Mouse (Mus musculus) kidney, adult 9 months (tissue): Measurements from ENCODE around the gene Hsd17b13.
"Not testable (repeated sequence)": the region's sequence is repeated elsewhere in the genome, so short reads cannot be mapped to it uniquely, and the experiment has no call there.

ENCODE experiments used
- DNase-seq: peaks from one replicate; pipeline ENCODE4 v3.0.0; 2022

Hsd17b13 gene

GRCm38 (mm10) chr5:103980705-103981560 is 3.7 kb upstream of the Hsd17b13 start:
- peak; percentile 70 for DNase-seq

DNA sequence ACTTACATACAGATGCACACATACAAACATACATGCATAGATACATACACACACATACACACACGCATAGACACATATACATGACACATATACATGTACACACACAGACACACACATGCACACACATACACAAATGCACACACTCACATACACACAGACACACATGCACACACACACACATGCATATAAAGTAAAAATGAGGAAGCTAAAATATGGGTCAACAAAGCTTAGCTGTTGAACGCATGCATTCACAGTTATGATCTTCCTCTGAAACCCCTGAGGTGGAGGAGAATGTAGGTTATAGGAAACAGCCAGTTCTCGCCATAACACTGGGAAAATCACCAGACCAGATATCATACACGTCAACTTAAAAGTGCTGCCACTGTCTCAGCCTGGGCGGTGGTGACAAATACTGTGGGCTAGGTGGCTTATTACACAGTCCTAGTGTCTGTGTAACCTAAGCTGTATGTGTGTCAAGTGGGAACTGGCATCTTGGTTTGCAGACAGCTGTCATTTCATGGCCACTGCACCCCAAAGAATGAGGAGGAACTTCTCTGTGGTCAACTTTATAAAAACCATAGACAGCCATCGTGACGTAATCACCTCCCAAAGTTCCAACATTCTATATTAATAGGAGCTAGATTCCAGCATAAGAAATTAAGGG is 829 bp upstream of the Hsd17b13 start:
- no peak for DNase-seq

DNA sequence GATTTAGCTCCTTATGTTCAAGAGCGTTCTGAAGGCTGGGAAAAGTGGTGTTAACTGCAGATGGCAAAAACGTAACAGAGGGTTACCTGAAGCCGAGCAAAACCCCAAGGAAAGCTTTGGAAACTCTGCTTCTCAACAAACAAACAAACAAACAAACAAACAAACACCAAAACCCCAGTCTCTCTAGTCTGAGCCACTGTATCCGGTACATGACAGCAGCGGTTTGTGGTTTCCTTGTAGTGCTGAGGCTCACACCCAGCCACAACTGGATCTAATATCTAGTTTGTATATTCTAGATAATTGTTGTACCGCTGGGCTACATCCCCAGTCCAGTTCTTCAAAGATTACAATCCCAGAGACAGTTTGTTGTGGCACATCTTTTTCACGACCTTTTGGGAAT is 1.5 kb downstream of the Hsd17b13 start:
- DNase-seq = no peak

- DNase-seq = no peak
Observed at GRCm38 (mm10) chr5:103972801-103973200, 4.4 kb downstream of the Hsd17b13 start.

GRCm38 (mm10) chr5:103972379-103972778 is 4.8 kb downstream of the Hsd17b13 start:
- DNase-seq = no peak

DNA sequence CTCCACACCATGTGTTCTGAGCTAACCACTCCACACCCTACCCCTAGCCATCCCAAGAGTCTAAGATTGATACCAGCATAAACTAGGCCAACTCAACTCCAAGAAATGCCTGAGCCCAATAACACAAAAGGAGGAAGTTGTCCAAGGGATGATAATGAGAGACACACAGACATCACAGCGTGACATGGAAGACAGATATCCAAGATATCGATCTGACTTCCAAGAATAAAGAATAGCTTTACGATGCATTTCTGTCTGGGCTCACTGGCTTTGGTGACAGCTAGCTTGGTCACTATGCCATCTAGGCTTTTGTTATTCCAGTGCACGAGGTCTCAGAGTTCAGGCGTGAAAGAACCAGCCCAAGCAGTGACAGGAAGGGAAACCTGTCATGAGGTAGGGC is 6.2 kb downstream of the Hsd17b13 start:
- no peak for DNase-seq

- no peak for DNase-seq
Observed at GRCm38 (mm10) chr5:103962935-103963429, 14.2 kb downstream of the Hsd17b13 start.

DNA sequence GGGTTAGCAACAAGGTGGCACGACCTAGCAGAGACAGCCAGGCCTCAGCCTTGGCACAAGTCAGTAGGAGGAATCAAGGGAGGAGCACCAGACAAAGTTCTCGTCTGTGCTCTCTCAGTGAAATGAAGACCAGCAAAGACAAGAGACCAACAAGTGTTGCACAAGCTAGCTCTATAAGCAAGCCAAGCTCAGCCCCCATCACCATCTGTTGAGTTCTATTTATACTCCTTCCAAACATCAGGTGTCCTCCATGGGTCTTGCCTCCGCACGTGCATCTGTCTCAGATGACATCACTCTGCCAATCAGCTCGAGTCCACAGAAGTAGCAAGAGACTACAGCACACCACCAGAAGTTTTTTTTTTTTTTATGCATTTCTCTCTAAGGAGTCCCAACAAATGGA is 22.6 kb downstream of the Hsd17b13 start:
- no peak for DNase-seq

- no peak for DNase-seq
Observed at GRCm38 (mm10) chr5:103953135-103954083, 23.8 kb downstream of the Hsd17b13 start.

- not testable (repeated sequence) for DNase-seq
Observed at GRCm38 (mm10) chr5:103950138-103950537, 27.1 kb downstream of the Hsd17b13 start.

GRCm38 (mm10) chr5:103943183-103943582 is 34.0 kb downstream of the Hsd17b13 start:
- DNase-seq = no peak

DNA sequence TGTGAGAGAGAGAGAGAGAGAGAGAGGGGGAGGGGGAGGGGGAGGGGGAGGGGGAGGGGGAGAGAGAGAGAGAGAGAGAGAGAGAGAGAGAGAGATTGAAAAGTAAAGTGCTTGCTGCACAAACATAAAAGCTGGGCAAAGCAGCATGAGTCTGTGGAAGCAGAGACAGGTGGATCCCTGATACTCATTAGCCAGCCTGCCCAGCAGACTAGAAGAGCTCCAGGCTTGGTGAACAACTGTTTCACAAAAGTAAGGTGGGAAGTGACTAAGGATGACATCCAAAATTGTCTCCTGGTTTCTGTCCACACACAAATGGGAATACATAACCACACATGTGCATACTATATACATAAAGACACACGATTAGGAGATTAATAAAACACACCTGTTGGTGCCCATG is 37.4 kb downstream of the Hsd17b13 start:
- no peak for DNase-seq

GRCm38 (mm10) chr5:103939350-103939652 is 37.9 kb downstream of the Hsd17b13 start:
- no peak for DNase-seq

GRCm38 (mm10) chr5:103938547-103939349 is 38.5 kb downstream of the Hsd17b13 start:
- DNase-seq = no peak

- DNase-seq = peak; percentile 19
Observed at GRCm38 (mm10) chr5:103936906-103937589, 40.2 kb downstream of the Hsd17b13 start.

DNA sequence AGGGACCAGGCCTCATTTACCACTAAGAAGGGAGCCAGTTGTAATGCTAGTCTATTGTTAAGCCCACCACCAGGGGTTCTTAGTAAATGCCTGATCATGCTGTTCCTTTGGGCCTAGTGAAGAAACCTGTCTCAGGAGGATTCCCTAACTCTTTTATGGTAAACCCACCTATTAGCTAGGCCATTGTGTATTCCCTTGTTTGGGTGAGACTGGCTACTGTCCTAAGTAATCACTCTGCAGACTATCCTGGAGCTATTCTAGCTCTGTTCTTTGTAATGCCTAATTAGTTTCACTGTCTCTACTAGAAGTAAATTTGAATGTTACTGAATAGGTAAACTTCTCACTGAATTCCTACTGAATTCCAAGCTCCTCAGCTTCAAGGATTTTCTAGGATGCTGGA is 45.3 kb downstream of the Hsd17b13 start:
- not testable (repeated sequence) for DNase-seq

- DNase-seq = no peak
Observed at GRCm38 (mm10) chr5:103930511-103930910, 46.7 kb downstream of the Hsd17b13 start.

GRCm38 (mm10) chr5:103928196-103928550 is 49.0 kb downstream of the Hsd17b13 start:
- DNase-seq = no peak

- peak; percentile 96 for DNase-seq
Observed at GRCm38 (mm10) chr5:103927429-103928195, 49.6 kb downstream of the Hsd17b13 start.

GRCm38 (mm10) chr5:103926398-103926797 is 50.8 kb downstream of the Hsd17b13 start:
- DNase-seq = peak; percentile 38

GRCm38 (mm10) chr5:103923755-103924154 is 53.5 kb downstream of the Hsd17b13 start:
- DNase-seq = no peak
